Mouse (Mus musculus) lung, adult 2 months (tissue): ENCODE measurements around the gene Atp5g3.

Source experiments
- CTCF ChIP-seq: fragments of 200-500 bp; IDR thresholded peaks from 2 replicates; pipeline ENCODE4 v1.5.1; 2011; ENCODE audit warnings: mild to moderate bottlenecking, low read length, control low read depth; ENCODE audit not compliant: insufficient read depth
- POLR2A ChIP-seq: fragments of 200-500 bp; IDR thresholded peaks from 2 replicates; pipeline ENCODE4 v1.6.1; 2011; ENCODE audit warnings: low read depth, mild to moderate bottlenecking, control low read depth, low read length, borderline replicate concordance; ENCODE audit errors: extremely low read depth

GRCm38 (mm10) chr2:73940471-73940870, 29.3 kb upstream of the Atp5g3 start:
- TF ChIP-seq CTCF (no peak), POLR2A (no peak)
